Mouse (Mus musculus) olfactory bulb, adult 2 months (tissue): ENCODE data around the gene Gatad2a.

Experiments
- CTCF ChIP-seq: fragments of 200-500 bp; IDR thresholded peaks from 2 replicates; pipeline ENCODE4 v1.5.1; 2012; ENCODE audit warnings: low read depth, mild to moderate bottlenecking, low read length, moderate library complexity; ENCODE audit not compliant: insufficient read depth
- POLR2A ChIP-seq: fragments of 200-500 bp; IDR thresholded peaks from 2 replicates; pipeline ENCODE4 v1.6.1; 2012; ENCODE audit warnings: mild to moderate bottlenecking, low read depth, low read length, moderate library complexity; ENCODE audit not compliant: insufficient read depth

DNA sequence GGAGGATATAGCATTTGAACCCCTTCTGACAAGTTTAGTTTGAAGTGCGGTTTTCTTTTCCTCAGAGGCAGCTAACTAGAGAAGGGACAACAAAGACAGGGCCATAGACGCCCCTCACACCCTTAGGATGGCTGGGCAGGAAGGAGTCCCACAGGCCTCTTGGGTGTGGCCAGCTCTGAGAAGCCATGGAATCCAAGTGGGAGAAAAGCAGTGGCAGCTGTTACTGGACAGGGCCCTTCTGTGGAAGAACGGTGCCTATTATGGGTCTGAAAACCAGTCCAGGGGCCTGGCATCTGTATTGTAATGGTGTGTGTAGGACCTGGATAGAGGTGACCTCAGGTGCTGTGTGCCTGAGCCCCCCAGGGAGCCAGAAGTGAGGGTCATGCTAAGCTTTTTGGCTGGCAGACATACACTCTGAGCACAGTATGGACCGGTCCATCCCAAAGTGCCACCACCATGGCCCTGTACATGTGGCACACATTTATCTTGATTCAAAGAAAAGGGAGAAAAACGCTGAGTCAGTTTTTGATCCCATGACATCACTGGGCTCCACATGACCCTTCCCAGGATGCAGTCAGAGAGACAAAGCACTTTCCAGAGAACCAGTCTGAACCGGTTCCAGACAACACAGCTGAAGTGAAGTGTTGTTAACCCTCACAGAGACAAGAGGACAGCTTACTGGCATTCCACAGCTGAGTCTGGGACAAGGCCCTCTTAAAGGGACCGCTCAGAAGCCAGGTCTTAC lies 60.0 kb downstream of the Gatad2a start:
- TF ChIP-seq CTCF = no peak
- TF ChIP-seq POLR2A = no peak
